Comparison of ENCODE assay signal across 11 mouse cellular contexts in genomic region chr19:56940507-56940906, GRCm38 (mm10).
DNase-seq lines count a peak whose midpoint lies in the region; ATAC-seq lines count a peak whose summit lies in the region.
"Had no signal": no experiment of that assay in that cellular context is flagged by ENCODE, and none has a peak within 500 bp of the region (broad histone marks: within the 10 kb centered on the region; RNA-seq: fewer than 3 reads in every experiment).

No protein-coding gene starts in this region.

- H3K9ac ChIP-seq in kidney, embryonic 14.5 days (ENCODE audit: low read depth, low read length), result no peak overlapping the region
- H3K9ac ChIP-seq in forebrain, embryonic 11.5 days (ENCODE audit: low read length), result no peak overlapping the region
- H3K9ac ChIP-seq: lung, embryonic 14.5 days had no signal

- H3K9me3 ChIP-seq in kidney, embryonic 14.5 days (ENCODE audit: control insufficient read depth, low read length), result no peaks in the 10 kb centered on the region
- no peaks in the 10 kb centered on the region for H3K9me3 ChIP-seq in forebrain, embryonic 11.5 days (ENCODE audit: control insufficient read depth, low read length)

- H3K27ac ChIP-seq in kidney, embryonic 14.5 days (ENCODE audit: low read depth, low read length), result no peak overlapping the region
- no peak overlapping the region for H3K27ac ChIP-seq in forebrain, embryonic 11.5 days (ENCODE audit: low read depth, low read length)

- H3K27me3 ChIP-seq in kidney, embryonic 14.5 days (ENCODE audit: control insufficient read depth, insufficient read depth, low read length), result no peaks in the 10 kb centered on the region
- H3K27me3 ChIP-seq in forebrain, embryonic 11.5 days (ENCODE audit: control insufficient read depth, insufficient read depth, low read length), result no peaks in the 10 kb centered on the region

- no peak overlapping the region for H3K4me2 ChIP-seq in kidney, embryonic 14.5 days (replicated peaks; ENCODE audit: low read depth, low read length)
- no peak overlapping the region for H3K4me2 ChIP-seq in forebrain, embryonic 11.5 days (ENCODE audit: low read depth, low read length, severe bottlenecking)
- H3K4me2 ChIP-seq: lung, embryonic 14.5 days had no signal

- ATAC-seq in kidney, embryonic 14.5 days (ENCODE audit: low FRiP score, low TSS enrichment), result no peak
- no peak for ATAC-seq in forebrain, embryonic 11.5 days (replicated peaks; ENCODE audit: low FRiP score)
- no peak for ATAC-seq in CD4-positive, CD25-positive, alpha-beta regulatory T cell, adult 4 months
- ATAC-seq: activated CD4-positive, CD25-positive, alpha-beta regulatory T cell, adult 4 months had no signal

- peak; percentile 60 for DNase-seq in kidney, postnatal 14 days
- DNase-seq in cerebellum, adult 11-12 months, result peak; percentile 70
- peak; percentile 52 to 70 for DNase-seq in gastrocnemius, adult 8-10 months (ENCODE audit: low spot score in 2 of 2)
- peak; percentile 75 for DNase-seq in heart, postnatal 4 days
- DNase-seq in forebrain, embryonic 11.5 days (ENCODE audit: low spot score), result no peak
- DNase-seq in urinary bladder, postnatal 10 days (ENCODE audit: low spot score), result no peak
- DNase-seq: lung, embryonic 14.5 days; right cerebral cortex, adult 18-20 months had no signal

- H3K4me1 ChIP-seq in kidney, embryonic 14.5 days (ENCODE audit: control insufficient read depth, insufficient read depth, low read length), result no peaks in the 10 kb centered on the region
- H3K4me1 ChIP-seq in forebrain, embryonic 11.5 days (replicated peaks; ENCODE audit: control insufficient read depth, insufficient read depth, low read length), result no peaks in the 10 kb centered on the region

- 95% methylated on average over 11 of the region's 11 CpGs for WGBS in kidney, embryonic 14.5 days
- WGBS in forebrain, embryonic 11.5 days, result 93% methylated on average over 11 of the region's 11 CpGs

- no peak overlapping the region for H3K4me3 ChIP-seq in kidney, embryonic 14.5 days (ENCODE audit: low read length)
- no peak overlapping the region for H3K4me3 ChIP-seq in forebrain, embryonic 11.5 days (ENCODE audit: low read depth, low read length)

- 0 out of 2 replicates have a peak, but pooled peaks cover 2% of the 10 kb centered on the region for H3K36me3 ChIP-seq in kidney, embryonic 14.5 days (ENCODE audit: control insufficient read depth, insufficient read depth, low read length)
- no peaks in the 10 kb centered on the region for H3K36me3 ChIP-seq in forebrain, embryonic 11.5 days (ENCODE audit: control insufficient read depth, insufficient read depth, low read length)

Comparison
In these comparisons a context has a peak if more than half of its experiments do, and no peak if none do; other contexts are left out.
1. DNase-seq: peak in kidney, postnatal 14 days (single experiment), cerebellum, adult 11-12 months (single experiment), gastrocnemius, adult 8-10 months (2 of 2) and heart, postnatal 4 days (single experiment); none in forebrain, embryonic 11.5 days (single experiment) and urinary bladder, postnatal 10 days (single experiment).